Mouse (Mus musculus): Measurements from ENCODE around the gene Sirt6.
A peak's percentile ranks its signal among the peaks of the same experiment; 100 is the strongest.

The Sirt6 gene

DNA sequence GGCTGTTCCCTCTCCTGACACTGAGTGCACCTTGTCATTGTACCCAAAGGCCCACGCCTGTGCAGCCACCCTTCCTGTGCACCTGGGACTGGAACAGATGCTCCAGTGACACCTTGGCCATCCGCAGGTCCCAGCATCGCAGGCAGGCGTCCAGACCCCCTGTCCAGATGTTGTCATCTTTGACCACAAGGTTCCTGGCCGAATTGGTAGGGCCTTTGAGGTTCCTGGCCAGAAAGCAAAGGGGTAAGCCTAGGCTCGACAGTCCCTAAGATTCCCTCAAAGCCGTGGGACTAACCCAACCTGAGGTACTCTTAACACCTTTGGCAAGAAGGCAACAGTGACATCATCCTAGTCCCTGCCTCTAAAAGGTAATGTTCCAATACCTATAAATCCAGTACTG, 35.0 kb downstream of the Sirt6 start:
- no peak for DNase-seq

DNA sequence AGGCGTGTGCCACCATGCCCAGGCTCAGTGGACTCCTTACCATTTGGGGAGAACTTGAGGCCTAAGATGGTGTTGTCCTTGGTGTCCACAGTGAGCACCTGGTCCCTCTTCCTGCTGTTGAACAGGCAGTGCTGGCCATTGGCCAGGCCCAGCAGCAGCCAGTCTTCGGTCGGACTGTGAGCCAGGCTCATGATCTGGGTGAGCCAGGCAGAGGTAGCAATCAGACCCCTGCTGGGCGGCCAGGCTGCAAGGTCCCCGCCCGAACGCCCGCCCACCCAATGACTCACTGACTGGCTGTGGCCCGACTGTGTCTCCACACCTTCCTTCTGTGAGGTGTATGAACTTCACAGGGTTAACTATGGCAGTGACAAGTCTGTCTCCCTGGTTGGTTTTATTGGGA, 35.8 kb downstream of the Sirt6 start:
- no peak for DNase-seq

DNA sequence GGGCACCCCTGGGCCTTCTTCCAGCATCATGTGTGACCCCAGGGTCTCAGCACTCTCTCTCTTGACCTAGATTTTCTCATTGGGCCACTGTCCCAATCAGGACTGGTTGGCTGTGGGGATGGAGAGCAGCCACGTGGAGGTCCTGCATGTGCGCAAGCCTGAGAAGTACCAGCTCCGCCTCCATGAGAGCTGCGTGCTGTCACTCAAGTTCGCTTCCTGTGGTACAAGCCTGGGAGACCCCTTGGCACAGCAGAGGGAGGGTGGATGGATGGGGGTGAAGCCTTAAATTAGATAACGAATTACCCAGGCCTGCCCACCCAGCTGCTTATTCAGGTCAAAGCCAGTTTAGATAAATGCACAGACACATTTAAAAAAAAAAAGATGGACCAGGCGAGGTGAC, 38.9 kb downstream of the Sirt6 start:
- no peak for DNase-seq

DNA sequence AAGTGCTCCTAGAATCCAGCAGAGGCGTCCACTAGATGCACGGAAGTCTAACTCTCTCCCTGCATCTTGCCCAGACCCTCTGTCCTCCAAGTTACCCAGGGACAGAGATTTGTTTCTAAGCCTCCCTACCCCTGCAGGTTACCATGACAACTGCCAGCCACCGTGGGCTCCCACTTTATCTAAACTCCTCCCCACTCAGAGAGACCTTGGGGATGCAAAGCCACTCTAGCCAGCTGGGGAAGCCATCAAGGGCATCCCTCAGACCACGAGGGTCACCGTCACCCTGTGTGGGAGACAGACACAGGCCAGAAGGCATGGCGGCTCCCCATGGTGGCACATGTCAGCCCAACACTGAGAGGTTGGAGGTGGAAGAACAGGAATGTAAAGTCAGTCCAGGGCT, 44.2 kb downstream of the Sirt6 start:
- DNase-seq = no peak

DNA sequence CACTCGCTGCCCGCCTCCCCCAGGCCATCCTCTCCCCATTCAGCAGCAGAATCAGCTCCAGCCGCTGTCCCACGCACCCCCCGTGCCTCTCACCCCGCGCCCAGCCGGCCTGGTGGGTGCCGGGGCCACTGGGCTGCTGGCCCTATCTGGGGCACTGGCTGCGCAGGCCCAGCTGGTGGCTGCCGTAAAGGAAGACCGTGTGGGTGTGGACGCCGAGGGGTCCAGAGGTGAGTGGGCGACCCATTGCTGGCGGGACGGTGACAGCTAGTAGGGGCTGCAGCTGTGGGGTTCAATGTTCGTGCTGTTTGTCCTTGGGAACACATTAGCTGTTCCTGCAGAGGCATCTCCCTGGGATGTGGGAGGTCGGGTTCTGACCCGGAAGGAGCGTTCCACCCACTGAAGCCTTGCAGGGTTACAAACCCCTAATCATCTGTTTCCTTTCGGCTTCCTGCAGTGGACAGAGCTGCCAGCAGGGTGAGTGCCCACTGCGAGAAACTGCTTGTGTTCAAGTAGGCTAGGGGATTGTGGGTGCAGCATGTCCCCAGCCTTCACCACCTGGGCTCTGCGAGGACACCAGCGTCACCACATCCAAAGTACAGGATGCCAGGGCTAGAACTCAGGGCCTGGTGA, 47.0 kb downstream of the Sirt6 start:
- DNase-seq = no peak

DNA sequence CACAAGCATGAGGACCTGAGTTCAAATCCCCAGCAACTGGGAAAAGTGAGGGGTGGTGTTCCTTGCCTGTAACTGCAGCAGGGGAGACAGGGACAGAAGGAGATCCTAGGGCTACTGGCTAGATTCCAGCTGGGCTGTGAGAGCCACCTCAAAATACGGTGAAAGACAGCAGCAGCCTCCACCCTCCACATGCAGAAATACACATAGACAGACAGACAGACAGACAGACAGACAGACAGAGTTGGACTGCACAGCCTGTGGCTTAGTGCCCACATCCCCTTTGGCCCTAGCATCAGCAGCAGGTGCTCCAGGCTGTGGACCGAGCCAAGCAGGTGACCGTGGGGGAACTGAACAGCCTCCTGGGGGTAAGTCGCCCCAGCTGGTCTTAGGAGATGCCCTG, 47.6 kb downstream of the Sirt6 start:
- no peak for DNase-seq

DNA sequence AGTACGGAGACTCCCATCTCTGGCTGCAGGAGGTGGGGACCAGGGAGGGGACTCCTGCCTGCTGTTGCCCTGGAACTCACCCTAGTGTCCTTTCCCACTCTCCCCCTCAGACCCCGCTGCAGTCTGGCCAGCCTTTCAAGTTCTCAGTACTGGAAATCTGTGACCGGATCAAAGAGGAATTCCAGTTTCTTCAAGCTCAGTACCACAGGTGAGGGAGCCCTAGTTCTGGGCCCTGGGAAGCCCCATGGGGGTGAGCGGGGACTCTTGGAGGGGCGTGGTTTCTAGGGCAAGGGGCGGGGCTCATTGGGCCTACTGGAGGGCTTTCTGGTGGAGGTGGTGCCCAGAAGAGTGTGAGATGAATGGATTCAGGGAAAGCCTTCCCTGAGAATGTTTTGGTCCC, 51.9 kb downstream of the Sirt6 start:
- peak; percentile 53 for DNase-seq

DNA sequence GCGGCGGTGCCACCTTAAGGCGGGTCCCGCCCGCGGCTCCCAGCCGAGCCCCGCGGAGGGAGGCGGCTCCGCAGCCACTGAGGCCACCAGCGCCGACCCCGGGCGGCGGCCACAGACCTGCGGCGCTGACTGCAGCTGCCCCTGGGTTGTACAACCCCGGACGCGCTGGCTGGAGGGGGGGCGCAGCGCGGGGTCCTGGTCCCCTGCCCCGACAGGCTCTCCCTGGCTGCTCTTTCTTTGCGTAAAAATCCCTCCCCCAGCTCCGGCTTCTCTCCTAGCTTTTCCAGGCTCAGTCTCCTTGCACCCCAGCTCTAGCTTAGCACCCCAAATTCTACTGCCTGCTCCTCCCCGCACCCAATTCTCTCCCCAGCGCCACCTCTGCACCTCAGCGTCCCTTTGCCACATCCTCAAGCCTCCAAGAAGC, 52.4 kb downstream of the Sirt6 start:
- peak; percentile 65 for DNase-seq

DNA sequence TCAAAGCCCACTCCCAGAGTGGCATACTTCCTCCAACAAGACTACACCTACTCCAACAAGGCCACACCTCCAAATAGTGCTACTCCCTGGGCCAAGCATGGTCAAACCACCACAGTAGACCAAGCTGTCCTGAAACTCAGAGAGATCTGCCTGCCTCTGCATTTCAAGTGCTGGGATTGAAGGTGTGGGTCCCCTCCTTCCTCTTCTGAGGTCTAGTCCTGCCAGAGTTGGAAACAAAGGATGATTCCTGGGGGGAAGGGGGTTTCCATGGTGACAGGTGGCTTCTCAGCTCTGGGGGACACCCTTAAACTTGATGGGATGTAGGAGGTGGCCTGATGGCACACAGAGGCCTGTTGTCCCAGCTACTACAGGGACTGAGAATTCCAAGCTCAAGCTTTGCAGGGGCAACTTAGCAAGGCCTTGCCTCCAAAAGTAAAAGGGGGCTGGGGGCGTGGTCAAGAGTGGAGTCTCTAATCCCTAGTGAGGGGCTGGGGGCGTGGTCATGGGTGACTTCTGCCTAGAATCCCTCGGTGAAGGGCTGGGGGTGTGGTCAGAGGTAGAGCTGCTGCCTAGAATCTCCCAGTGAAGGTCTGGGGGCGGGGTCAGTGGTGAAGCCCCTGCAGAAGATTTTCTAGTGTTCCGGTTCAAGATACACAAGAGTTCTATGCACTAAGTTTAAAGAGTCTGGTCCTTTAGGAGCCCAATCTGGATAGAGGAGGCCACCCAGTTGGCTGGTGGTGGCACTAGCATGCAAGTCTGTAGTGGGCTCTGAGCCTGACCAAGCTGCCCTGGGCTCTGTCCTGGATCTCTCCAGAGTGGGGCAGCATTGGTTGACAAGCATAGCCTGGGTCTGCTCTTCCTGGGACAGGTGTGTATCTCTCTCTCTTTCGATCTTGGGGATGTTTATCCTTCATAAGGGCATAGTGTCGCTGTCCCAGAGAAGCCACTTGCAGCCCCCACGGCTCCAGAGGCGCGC, 53.2 kb downstream of the Sirt6 start, which contains the start of gene Tle2:
TSS of gene Tle2 (plus strand) at position 481 of the 976 bp plus-strand sequence.
- DNase-seq = no peak

DNA sequence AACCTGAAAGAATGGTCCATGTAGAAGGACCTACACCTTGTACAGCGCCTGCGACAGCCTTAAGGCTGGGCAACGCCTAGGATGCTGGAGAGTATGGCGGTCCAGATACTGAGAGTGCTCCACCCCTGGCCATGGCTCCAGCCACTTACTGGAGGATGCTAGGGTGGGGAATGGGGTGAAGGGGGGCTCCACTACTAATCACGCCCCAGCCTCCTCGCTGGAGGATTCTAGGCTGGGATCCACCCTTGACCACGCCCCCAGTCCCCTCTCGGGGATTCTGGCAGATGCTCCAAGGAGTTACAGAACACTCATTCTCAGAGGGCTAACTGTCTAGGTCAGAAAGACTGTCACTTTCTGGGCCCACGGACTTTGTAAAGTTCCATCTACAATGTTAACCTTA, 54.6 kb downstream of the Sirt6 start:
- no peak for DNase-seq

DNA sequence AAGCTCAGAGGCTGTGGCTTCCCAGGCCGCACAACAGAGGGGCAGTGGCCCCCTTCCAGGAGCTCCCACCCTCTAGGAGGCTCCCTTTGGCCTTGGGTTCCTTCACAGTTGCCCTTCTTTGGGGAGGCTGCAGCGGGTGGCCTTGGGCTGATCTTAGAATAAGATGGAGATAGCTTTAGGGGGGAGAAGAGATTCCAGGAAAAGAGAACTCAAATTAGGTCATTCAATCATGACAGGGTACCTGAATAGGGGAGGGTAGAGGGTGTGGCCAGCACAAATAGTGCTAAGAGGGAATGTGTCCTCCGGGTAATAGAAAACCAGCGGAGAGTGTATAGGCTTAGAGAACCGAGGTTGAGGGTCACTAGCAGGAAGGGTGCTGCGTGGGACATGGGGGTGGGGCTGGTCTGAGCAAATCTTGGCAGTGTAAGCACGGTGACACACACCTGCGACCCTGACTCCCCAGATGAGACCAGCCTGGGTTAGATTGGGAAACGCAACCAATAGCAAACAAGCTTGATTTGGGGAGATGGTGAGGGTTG, 55.4 kb downstream of the Sirt6 start:
- peak; percentile 55 for DNase-seq

Data from kidney, adult 18-20 months (tissue).